Mouse (Mus musculus) hindbrain, postnatal 0 days (tissue): ENCODE results near the gene Ctse. TPM values are rescaled to one million over a fixed set of nuclear protein-coding genes. Genes with fewer than 3 reads are reported as not detected.

Experiments
- ATAC-seq: fragments of 200-750 bp; cut with Nextera tagmentation; 2 replicates; pipeline ENCODE4 v1.8.0; 2017; ENCODE audit warnings: mild to moderate bottlenecking, moderate TSS enrichment, moderate library complexity
- DNase-seq: peaks from one replicate; pipeline ENCODE4 v3.0.0-alpha.2; 2015; ENCODE audit warnings: low spot score
- H3K27ac ChIP-seq: fragments of 300-500 bp; sonication (generic); 2 replicates; pipeline ENCODE4 v1.5.1; 2014; ENCODE audit warnings: mild to moderate bottlenecking
- H3K27me3 ChIP-seq: fragments of 300-500 bp; sonication (generic); 2 replicates; pipeline ENCODE4 v1.6.1; 2014; ENCODE audit warnings: low read length, mixed read lengths; ENCODE audit not compliant: insufficient read depth
- H3K36me3 ChIP-seq: fragments of 300-500 bp; sonication (generic); 2 replicates; pipeline ENCODE4 v1.6.1; 2014; ENCODE audit warnings: low read length, mixed read lengths; ENCODE audit not compliant: insufficient read depth
- H3K4me1 ChIP-seq: fragments of 300-500 bp; sonication (generic); 2 replicates; pipeline ENCODE4 v1.6.1; 2014; ENCODE audit warnings: antibody characterized with exemption, low read length, mixed read lengths; ENCODE audit not compliant: insufficient read depth
- H3K4me2 ChIP-seq: fragments of 300-500 bp; sonication (generic); 2 replicates; pipeline ENCODE4 v1.6.1; 2014; ENCODE audit warnings: low read depth, mild to moderate bottlenecking, low read length, moderate library complexity, mixed read lengths
- H3K4me3 ChIP-seq: fragments of 300-500 bp; sonication (generic); 2 replicates; pipeline ENCODE4 v1.5.1; 2014; ENCODE audit warnings: low read length
- H3K9ac ChIP-seq: fragments of 300-500 bp; sonication (generic); replicated peaks from 2 replicates; pipeline ENCODE4 v1.6.1; 2014; ENCODE audit warnings: mild to moderate bottlenecking, low read length, moderate library complexity, mixed read lengths
- H3K9me3 ChIP-seq: fragments of 300-500 bp; sonication (generic); 2 replicates; pipeline ENCODE4 v1.6.1; 2016; ENCODE audit warnings: low read length, mixed read lengths
- CTCF ChIP-seq: IDR thresholded peaks from 2 replicates; pipeline ENCODE4 v1.5.1; 2016; ENCODE audit warnings: antibody characterized with exemption, control low read depth, low read depth
- WGBS: fragments of 180-500 bp; shearing (Covaris S2); extraction: QIAGEN DNeasy Blood & Tissue Kit; methylation state at CpG from one replicate; pipeline ENCODE4 v1.1.7; 2014; 5-methylcytosine and 5-hydroxymethylcytosine counted together
- polyA plus RNA-seq: library from polyadenylated mRNA; unstranded; fragments of >200 nt; fragmentation: Nextera tagmentation; extraction: Ambion mirVana; gene quantifications from 2 replicates; pipeline ENCODE4 v1.2.1, GENCODE M21; 2015
- total RNA-seq: library from RNA; depleted of rRNA; stranded (reverse); fragments of >200 nt; gene quantifications from 2 replicates; pipeline ENCODE4 v1.2.3, GENCODE M21; 2014

The Ctse gene
- total and polyA plus RNA-seq, 2 experiments from 2014 or later = not detected

- Histone ChIP-seq H3K4me2 (no peak overlapping the region), H3K36me3 (no peaks in the 10 kb centered on the region), H3K27ac (no peak overlapping the region), H3K9ac (no peak overlapping the region), H3K4me1 (no peaks in the 10 kb centered on the region), H3K4me3 (no peak overlapping the region), H3K27me3 (no peaks in the 10 kb centered on the region), H3K9me3 (no peaks in the 10 kb centered on the region)
- DNase-seq = no peak
- WGBS = 44% methylated on average over 4 of the region's 4 CpGs
- no peak for ATAC-seq
- TF ChIP-seq CTCF = no peak
Observed at GRCm38 (mm10) chr1:131696325-131696724, 58.2 kb downstream of the Ctse start.

- no peak overlapping the region for H3K9ac ChIP-seq
- no peaks in the 10 kb centered on the region for H3K4me1 ChIP-seq
- DNase-seq (no peak), ATAC-seq (no peak)
- H3K9me3 ChIP-seq = no peaks in the 10 kb centered on the region
- H3K36me3 ChIP-seq = no peaks in the 10 kb centered on the region
- no peak overlapping the region for H3K4me3 ChIP-seq
- H3K4me2 ChIP-seq = no peak overlapping the region
- H3K27ac ChIP-seq = no peak overlapping the region
- 90% methylated on average over 3 of the region's 3 CpGs for WGBS
- H3K27me3 ChIP-seq = no peaks in the 10 kb centered on the region
- TF ChIP-seq CTCF = no peak
Observed at GRCm38 (mm10) chr1:131698770-131699169, 60.7 kb downstream of the Ctse start.

- no peaks in the 10 kb centered on the region for H3K4me1 ChIP-seq
- no peak for ATAC-seq
- no peak overlapping the region for H3K9ac ChIP-seq
- 80% methylated on average over 4 of the region's 4 CpGs for WGBS
- H3K9me3 ChIP-seq = no peaks in the 10 kb centered on the region
- no peak overlapping the region for H3K27ac ChIP-seq
- no peak overlapping the region for H3K4me3 ChIP-seq
- no peak for TF ChIP-seq CTCF
- no peak for DNase-seq
- H3K27me3 ChIP-seq = no peaks in the 10 kb centered on the region
- H3K36me3 ChIP-seq = no peaks in the 10 kb centered on the region
- no peak overlapping the region for H3K4me2 ChIP-seq
Observed at GRCm38 (mm10) chr1:131699642-131700041, 61.5 kb downstream of the Ctse start.

GRCm38 (mm10) chr1:131700447-131700846, 62.3 kb downstream of the Ctse start:
- Histone ChIP-seq H3K4me2 (no peak overlapping the region), H3K4me3 (no peak overlapping the region), H3K9me3 (no peaks in the 10 kb centered on the region), H3K4me1 (no peaks in the 10 kb centered on the region), H3K36me3 (no peaks in the 10 kb centered on the region), H3K9ac (no peak overlapping the region), H3K27me3 (no peaks in the 10 kb centered on the region), H3K27ac (no peak overlapping the region)
- ATAC-seq (no peak), DNase-seq (no peak)
- 76% methylated on average over 5 of the region's 5 CpGs for WGBS
- no peak for TF ChIP-seq CTCF

GRCm38 (mm10) chr1:131701391-131701790, 63.3 kb downstream of the Ctse start:
- TF ChIP-seq CTCF = no peak
- H3K9me3 ChIP-seq = no peaks in the 10 kb centered on the region
- H3K27ac ChIP-seq = no peak overlapping the region
- no peaks in the 10 kb centered on the region for H3K27me3 ChIP-seq
- no peak overlapping the region for H3K9ac ChIP-seq
- no peak overlapping the region for H3K4me2 ChIP-seq
- H3K4me1 ChIP-seq = no peaks in the 10 kb centered on the region
- H3K4me3 ChIP-seq = no peak overlapping the region
- DNase-seq (no peak), ATAC-seq (no peak)
- 89% methylated on average over 5 of the region's 5 CpGs for WGBS
- no peaks in the 10 kb centered on the region for H3K36me3 ChIP-seq

GRCm38 (mm10) chr1:131702094-131702766, 64.1 kb downstream of the Ctse start:
- no peak for ATAC-seq
- Histone ChIP-seq H3K4me1 (no peaks in the 10 kb centered on the region), H3K27me3 (no peaks in the 10 kb centered on the region), H3K9ac (no peak overlapping the region), H3K4me2 (no peak overlapping the region), H3K27ac (no peak overlapping the region), H3K36me3 (no peaks in the 10 kb centered on the region), H3K4me3 (no peak overlapping the region), H3K9me3 (no peaks in the 10 kb centered on the region)
- TF ChIP-seq CTCF = no peak
- no peak for DNase-seq
- WGBS = 75% methylated on average over 8 of the region's 8 CpGs

GRCm38 (mm10) chr1:131703482-131703881, 65.4 kb downstream of the Ctse start:
- Histone ChIP-seq H3K27me3 (no peaks in the 10 kb centered on the region), H3K36me3 (no peaks in the 10 kb centered on the region), H3K27ac (no peak overlapping the region), H3K4me1 (no peaks in the 10 kb centered on the region), H3K9ac (no peak overlapping the region), H3K4me2 (no peak overlapping the region), H3K4me3 (no peak overlapping the region), H3K9me3 (no peaks in the 10 kb centered on the region)
- TF ChIP-seq CTCF = no peak
- no peak for DNase-seq
- ATAC-seq = no peak
- 83% methylated on average over 2 of the region's 2 CpGs for WGBS
